Mouse (Mus musculus) kidney, embryonic 14.5 days (tissue): ENCODE measurements around the gene Mrps18b. TPM values are rescaled to one million over a fixed set of nuclear protein-coding genes. Genes with fewer than 3 reads are reported as not detected.
"Not testable (repeated sequence)": the region's sequence is repeated elsewhere in the genome, so short reads cannot be mapped to it uniquely, and the experiment has no call there.

ENCODE experiments used
- ATAC-seq: fragments of 200-750 bp; cut with Nextera tagmentation; 2 replicates; pipeline ENCODE4 v1.8.0; 2017; ENCODE audit warnings: moderate number of reproducible peaks, mild to moderate bottlenecking, moderate TSS enrichment, moderate library complexity; ENCODE audit not compliant: low FRiP score, low TSS enrichment
- H3K27ac ChIP-seq: fragments of 300-500 bp; sonication (generic); 2 replicates; pipeline ENCODE4 v1.5.1; 2014; ENCODE audit warnings: low read depth, mild to moderate bottlenecking, low read length, moderate library complexity, mixed read lengths
- H3K27me3 ChIP-seq: fragments of 300-500 bp; sonication (generic); 2 replicates; pipeline ENCODE4 v1.6.1; 2014; ENCODE audit warnings: mild to moderate bottlenecking, low read length; ENCODE audit not compliant: control insufficient read depth, insufficient read depth
- H3K36me3 ChIP-seq: fragments of 300-500 bp; sonication (generic); 2 replicates; pipeline ENCODE4 v1.6.1; 2014; ENCODE audit warnings: low read length, mixed read lengths; ENCODE audit not compliant: control insufficient read depth, insufficient read depth
- H3K4me1 ChIP-seq: fragments of 300-500 bp; sonication (generic); 2 replicates; pipeline ENCODE4 v1.6.1; 2014; ENCODE audit warnings: low read length, mixed read lengths; ENCODE audit not compliant: control insufficient read depth, insufficient read depth
- H3K4me2 ChIP-seq: fragments of 300-500 bp; sonication (generic); replicated peaks from 2 replicates; pipeline ENCODE4 v1.6.1; 2014; ENCODE audit warnings: low read depth, mild to moderate bottlenecking, low read length
- H3K4me3 ChIP-seq: fragments of 300-500 bp; sonication (generic); 2 replicates; pipeline ENCODE4 v1.5.1; 2014; ENCODE audit warnings: mild to moderate bottlenecking, low read length
- H3K9ac ChIP-seq: fragments of 300-500 bp; sonication (generic); 2 replicates; pipeline ENCODE4 v1.6.1; 2014; ENCODE audit warnings: low read depth, mild to moderate bottlenecking, low read length, moderate library complexity
- H3K9me3 ChIP-seq: fragments of 300-500 bp; sonication (generic); 2 replicates; pipeline ENCODE4 v1.6.1; 2016; ENCODE audit warnings: low read length; ENCODE audit not compliant: control insufficient read depth
- WGBS: fragments of 180-500 bp; shearing (Covaris S2); extraction: QIAGEN DNeasy Blood & Tissue Kit; methylation state at CpG from one replicate; pipeline ENCODE4 v1.1.7; 2014; 5-methylcytosine and 5-hydroxymethylcytosine counted together
- polyA plus RNA-seq: library from polyadenylated mRNA; unstranded; fragments of >200 nt; fragmentation: Nextera tagmentation; extraction: Ambion mirVana; gene quantifications from 2 replicates; pipeline ENCODE4 v1.2.1, GENCODE M21; 2014

Mrps18b gene
- polyA plus RNA-seq, 1 experiment from 2014 or later = 101 TPM

DNA sequence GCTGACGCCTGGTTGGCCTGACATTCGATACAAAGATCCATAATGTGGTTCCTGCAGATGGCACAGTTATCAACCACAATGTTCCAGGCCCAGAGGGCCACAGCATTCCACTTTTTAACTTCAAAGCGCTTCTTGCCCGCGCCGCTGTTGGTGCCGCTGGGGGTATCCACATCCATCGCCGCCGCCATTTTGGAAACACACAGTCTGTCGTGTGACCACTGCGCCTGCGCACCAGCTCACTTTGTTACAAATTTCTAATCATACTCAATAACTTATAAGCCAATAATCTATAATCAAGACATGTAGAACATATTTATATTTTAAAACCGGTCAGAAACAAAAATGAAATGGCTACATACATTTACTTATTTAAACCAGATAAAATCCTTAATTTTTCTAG, 19.6 kb upstream of the Mrps18b start:
- H3K27ac ChIP-seq, H3K9me3 ChIP-seq, ATAC-seq, H3K27me3 ChIP-seq, H3K4me2 ChIP-seq, H3K9ac ChIP-seq, H3K4me1 ChIP-seq, H3K4me3 ChIP-seq, H3K36me3 ChIP-seq: not testable (repeated sequence)
- 86% methylated on average over 14 of the region's 14 CpGs for WGBS

DNA sequence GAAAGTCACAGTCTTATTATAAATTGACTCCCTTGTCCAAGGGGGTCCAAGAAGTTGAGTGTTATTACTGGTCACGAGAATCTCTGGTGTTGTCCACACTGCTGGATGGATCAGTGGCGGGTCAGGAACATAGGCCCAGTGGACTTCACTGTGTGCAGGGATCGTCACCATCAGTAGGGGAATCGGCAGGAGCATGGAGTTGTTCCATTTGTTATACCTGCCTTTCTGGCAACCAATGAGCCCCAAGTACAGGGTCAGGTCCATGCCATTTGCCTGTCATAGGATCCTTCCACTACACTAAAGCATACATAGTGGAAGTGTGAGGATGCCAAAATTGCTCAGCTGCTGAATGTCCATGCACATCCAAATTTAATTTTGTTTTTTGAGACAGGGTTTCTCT, 16.4 kb upstream of the Mrps18b start:
- 85% methylated on average over 4 of the region's 4 CpGs for WGBS
- ATAC-seq = no peak
- Histone ChIP-seq H3K9me3 (no peaks in the 10 kb centered on the region), H3K36me3 (peaks cover 38% of the 10 kb centered on the region), H3K4me3 (no peak overlapping the region), H3K4me2 (no peak overlapping the region), H3K27me3 (no peaks in the 10 kb centered on the region), H3K9ac (no peak overlapping the region), H3K27ac (no peak overlapping the region), H3K4me1 (no peaks in the 10 kb centered on the region)

DNA sequence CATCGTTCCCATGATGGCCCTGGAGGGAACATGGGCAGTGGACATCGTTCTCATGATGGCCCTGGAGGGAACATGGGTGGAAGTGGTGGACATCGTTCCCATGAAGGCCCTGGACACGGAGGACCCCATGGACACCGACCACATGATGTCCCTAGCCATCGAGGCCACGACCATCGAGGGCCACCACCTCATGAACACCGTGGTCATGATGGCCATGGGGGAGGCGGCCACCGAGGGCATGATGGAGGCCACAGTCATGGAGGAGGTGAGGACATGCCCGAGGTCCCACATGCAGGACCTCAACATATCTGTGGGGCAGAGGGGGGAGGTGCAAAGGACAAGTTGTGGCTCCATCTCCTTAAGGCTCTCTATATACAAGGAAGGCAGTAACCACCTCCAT, 14.4 kb upstream of the Mrps18b start:
- H3K4me2 ChIP-seq = no peak overlapping the region
- H3K9me3 ChIP-seq = no peaks in the 10 kb centered on the region
- no peaks in the 10 kb centered on the region for H3K27me3 ChIP-seq
- WGBS = 97% methylated on average over 12 of the region's 12 CpGs
- peaks cover 56% of the 10 kb centered on the region for H3K36me3 ChIP-seq
- no peak overlapping the region for H3K9ac ChIP-seq
- no peak overlapping the region for H3K4me3 ChIP-seq
- H3K27ac ChIP-seq = no peak overlapping the region
- H3K4me1 ChIP-seq = no peaks in the 10 kb centered on the region
- ATAC-seq = no peak; the same call in 1 of the 2 replicates

DNA sequence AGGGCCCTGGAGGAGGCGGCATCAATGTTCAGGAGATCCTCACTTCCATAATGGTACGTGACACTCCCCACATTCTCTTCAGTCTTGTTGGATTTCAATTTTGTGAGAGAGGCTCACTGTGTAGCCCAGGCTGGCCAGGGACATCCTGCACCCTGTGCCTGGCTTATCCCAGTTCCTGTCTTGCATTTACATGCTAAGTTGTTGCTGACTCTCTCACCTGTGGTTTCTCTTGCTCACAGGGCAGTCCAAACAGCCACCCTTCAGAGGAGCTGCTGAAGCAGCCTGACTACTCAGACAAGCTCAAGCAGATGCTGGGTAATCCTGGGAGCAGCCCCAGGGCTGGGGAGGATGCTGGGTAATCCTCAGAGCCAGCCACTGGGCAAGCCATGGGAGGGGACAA, 13.3 kb upstream of the Mrps18b start:
- Histone ChIP-seq H3K36me3 (peaks cover 67% of the 10 kb centered on the region), H3K4me3 (no peak overlapping the region), H3K27ac (no peak overlapping the region), H3K9me3 (no peaks in the 10 kb centered on the region), H3K4me1 (no peaks in the 10 kb centered on the region), H3K9ac (no peak overlapping the region), H3K4me2 (no peak overlapping the region), H3K27me3 (no peaks in the 10 kb centered on the region)
- WGBS = 90% methylated on average over 2 of the region's 2 CpGs
- no peak for ATAC-seq

DNA sequence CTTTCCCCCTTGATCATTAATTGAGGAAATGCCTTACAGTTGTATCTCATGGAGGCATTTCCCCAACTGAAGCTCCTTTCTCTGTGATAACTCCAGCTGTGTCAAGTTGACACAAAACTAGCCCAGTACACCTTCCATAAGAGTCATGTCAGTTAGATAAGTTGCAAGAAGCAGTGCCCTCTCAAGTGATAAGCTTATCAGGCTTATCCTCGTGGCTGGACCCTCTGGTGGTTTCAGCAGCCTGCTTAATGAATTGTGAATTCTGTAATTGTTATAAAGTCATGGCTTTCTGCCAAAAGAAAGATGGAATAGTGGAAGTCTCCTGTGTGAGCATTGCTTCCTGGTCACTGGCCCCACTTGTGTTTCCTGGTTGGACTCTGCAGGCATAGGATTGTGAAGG, 11.3 kb upstream of the Mrps18b start:
- 78% methylated on average over 1 of the region's 1 CpGs for WGBS
- no peak overlapping the region for H3K9ac ChIP-seq
- H3K4me3 ChIP-seq = no peak overlapping the region
- H3K4me2 ChIP-seq = no peak overlapping the region
- H3K27me3 ChIP-seq = no peaks in the 10 kb centered on the region
- ATAC-seq = no peak
- peaks cover 84% of the 10 kb centered on the region for H3K36me3 ChIP-seq
- H3K27ac ChIP-seq = no peak overlapping the region
- no peaks in the 10 kb centered on the region for H3K4me1 ChIP-seq
- H3K9me3 ChIP-seq = no peaks in the 10 kb centered on the region

DNA sequence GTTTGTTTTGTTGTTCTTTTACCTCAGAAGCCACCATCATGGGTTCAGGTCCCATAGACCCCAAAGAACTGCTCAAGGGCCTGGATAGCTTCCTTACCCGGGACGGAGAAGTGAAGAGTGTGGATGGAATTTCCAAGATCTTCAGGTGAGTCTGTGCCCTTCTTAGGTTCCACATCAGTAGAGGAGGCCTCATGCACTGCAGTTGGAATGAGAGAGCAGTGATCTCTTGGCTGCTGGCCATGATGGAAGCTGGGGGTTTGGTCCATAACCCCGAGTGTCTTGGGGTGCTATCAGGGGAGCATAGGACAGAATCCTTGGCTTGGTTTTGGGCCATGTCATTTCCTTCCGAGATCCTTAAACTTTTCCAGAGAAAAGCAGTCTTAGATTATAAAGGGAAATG, 7.1 kb upstream of the Mrps18b start:
- H3K36me3 ChIP-seq = peaks cover 64% of the 10 kb centered on the region
- H3K4me1 ChIP-seq = peaks cover 27% of the 10 kb centered on the region
- no peak overlapping the region for H3K9ac ChIP-seq
- 96% methylated on average over 4 of the region's 4 CpGs for WGBS
- H3K27me3 ChIP-seq = no peaks in the 10 kb centered on the region
- no peaks in the 10 kb centered on the region for H3K9me3 ChIP-seq
- ATAC-seq = no peak
- no peak overlapping the region for H3K4me3 ChIP-seq
- H3K4me2 ChIP-seq = no peak overlapping the region
- no peak overlapping the region for H3K27ac ChIP-seq

DNA sequence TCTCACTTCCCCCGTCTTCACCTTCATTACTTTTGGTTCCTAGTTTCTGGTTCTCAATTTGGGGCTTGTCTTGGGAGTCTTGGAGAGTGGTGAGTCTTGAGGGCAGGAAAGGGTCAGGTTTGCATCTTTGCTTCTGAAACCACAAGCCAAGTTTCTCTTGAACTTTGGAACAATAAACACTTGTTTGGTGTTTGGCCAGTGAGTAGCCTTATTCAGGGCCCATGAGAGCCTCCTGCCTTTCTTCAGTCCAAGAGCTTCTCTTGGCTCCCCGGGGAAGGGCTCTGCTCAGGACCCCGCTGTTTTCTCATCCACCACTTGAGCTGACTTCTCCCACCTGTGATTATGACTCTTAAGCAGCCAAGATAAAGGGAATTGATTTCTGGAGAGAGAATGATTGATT, 6.4 kb upstream of the Mrps18b start:
- H3K27me3 ChIP-seq = no peaks in the 10 kb centered on the region
- peaks cover 27% of the 10 kb centered on the region for H3K4me1 ChIP-seq
- 80% methylated on average over 3 of the region's 3 CpGs for WGBS
- no peak overlapping the region for H3K27ac ChIP-seq
- H3K36me3 ChIP-seq = peaks cover 60% of the 10 kb centered on the region
- no peak overlapping the region for H3K9ac ChIP-seq
- no peaks in the 10 kb centered on the region for H3K9me3 ChIP-seq
- no peak overlapping the region for H3K4me3 ChIP-seq
- no peak overlapping the region for H3K4me2 ChIP-seq
- no peak for ATAC-seq

DNA sequence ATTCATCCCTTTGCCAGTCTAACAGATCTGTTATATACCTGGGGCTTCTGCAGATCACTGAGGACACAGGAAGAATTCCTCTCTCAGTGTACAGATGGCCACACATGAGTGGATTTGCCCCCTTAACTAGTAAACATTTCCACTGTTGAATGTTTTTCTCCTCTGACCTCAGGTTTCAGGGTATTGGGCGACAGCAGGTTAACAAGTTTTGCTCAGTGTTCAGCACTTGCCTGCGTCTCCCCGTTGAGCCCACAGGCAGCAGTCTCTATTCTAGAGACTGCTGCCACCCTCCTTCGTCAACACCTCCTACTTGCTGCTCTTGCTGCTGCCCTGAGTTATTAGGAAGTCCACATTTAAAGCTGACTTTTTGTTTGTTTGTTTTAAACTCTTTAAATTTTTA, 5.5 kb upstream of the Mrps18b start:
- WGBS = 85% methylated on average over 4 of the region's 4 CpGs
- H3K4me3 ChIP-seq = no peak overlapping the region
- no peak for ATAC-seq
- H3K9me3 ChIP-seq = no peaks in the 10 kb centered on the region
- H3K9ac ChIP-seq = no peak overlapping the region
- no peak overlapping the region for H3K4me2 ChIP-seq
- H3K27ac ChIP-seq = no peak overlapping the region
- H3K36me3 ChIP-seq = peaks cover 57% of the 10 kb centered on the region
- no peaks in the 10 kb centered on the region for H3K27me3 ChIP-seq
- peaks cover 27% of the 10 kb centered on the region for H3K4me1 ChIP-seq

DNA sequence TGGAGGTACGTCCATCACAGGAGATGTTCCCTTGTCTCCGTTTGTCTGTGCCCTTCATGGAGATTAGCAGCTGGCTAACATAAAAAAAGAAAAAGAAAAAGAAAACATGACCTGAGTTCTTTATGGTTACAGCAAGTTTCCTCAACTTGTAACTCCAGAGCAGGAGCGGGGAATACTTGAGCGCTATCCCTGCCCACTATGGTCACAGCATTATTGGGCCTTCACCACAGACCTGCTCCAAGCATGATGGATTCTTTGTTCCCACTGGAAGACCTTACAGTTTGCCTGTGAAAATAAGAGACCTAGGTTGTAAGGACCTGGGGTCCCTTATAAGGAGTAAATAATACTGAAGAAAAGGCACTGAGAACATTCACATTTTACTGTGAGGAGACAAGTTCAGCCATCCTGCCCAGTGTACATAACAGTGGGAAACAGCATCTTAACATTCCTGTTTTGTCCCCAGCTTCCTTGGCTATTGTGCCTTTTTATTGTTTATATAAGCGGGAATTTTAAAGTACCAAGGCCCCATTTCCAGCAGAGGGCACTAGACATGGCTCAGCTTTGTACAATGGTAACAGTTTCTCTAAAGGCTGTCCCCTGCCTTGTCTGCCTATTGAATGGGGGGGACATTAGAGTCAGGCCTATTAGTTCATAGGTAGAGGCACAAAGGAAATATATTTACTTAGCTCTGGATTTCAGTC, 4.8 kb upstream of the Mrps18b start:
- ATAC-seq = no peak
- Histone ChIP-seq H3K9ac (no peak overlapping the region), H3K4me1 (peaks cover 27% of the 10 kb centered on the region)

More for the DNA sequence above, 4.8 kb upstream of the Mrps18b start:
- Histone ChIP-seq H3K27ac (no peak overlapping the region), H3K9me3 (no peaks in the 10 kb centered on the region), H3K27me3 (no peaks in the 10 kb centered on the region), H3K36me3 (peaks cover 50% of the 10 kb centered on the region), H3K4me3 (no peak overlapping the region), H3K4me2 (no peak overlapping the region)
- 67% methylated on average over 5 of the region's 5 CpGs for WGBS
